Mouse (Mus musculus) hindbrain, embryonic 10.5 days (tissue): ENCODE results near the gene Eif4e2. TPM values are rescaled to one million over a fixed set of nuclear protein-coding genes. Genes with fewer than 3 reads are reported as not detected.

Source experiments
- polyA plus RNA-seq: library from polyadenylated mRNA; unstranded; fragments of >200 nt; fragmentation: Nextera tagmentation; extraction: Ambion mirVana; gene quantifications from 2 replicates; pipeline ENCODE4 v1.2.1, GENCODE M21; 2016

Eif4e2 gene
- polyA plus RNA-seq, 1 experiment from 2014 or later, result 173 TPM

Other genes starting within 250 kb of the Eif4e2 start
- not detected in 2 replicates for gene Alppl2, start 124.0 kb upstream of the Eif4e2 start, polyA plus RNA-seq
- gene Alpi, start 112.3 kb upstream of the Eif4e2 start, polyA plus RNA-seq, result not detected in 2 replicates
- not detected in 2 replicates for gene Akp3, start 88.9 kb upstream of the Eif4e2 start, polyA plus RNA-seq
- 5.4 and 21.9 TPM in 2 replicates for gene Ecel1, start 57.4 kb upstream of the Eif4e2 start, polyA plus RNA-seq
- gene Prss56, start 30.6 kb upstream of the Eif4e2 start, polyA plus RNA-seq, result 0.34 and 5.8 TPM in 2 replicates
- 0.10 TPM in 1 of 2 replicates, not detected in the other for gene Chrnd, start 23.3 kb upstream of the Eif4e2 start, polyA plus RNA-seq
- 0.37 and 1.3 TPM in 2 replicates for gene Chrng, start 9.3 kb upstream of the Eif4e2 start, polyA plus RNA-seq
- 0.14 and 0.49 TPM in 2 replicates for gene Efhd1, start 50.4 kb downstream of the Eif4e2 start, polyA plus RNA-seq
- gene Gigyf2, start 113.1 kb downstream of the Eif4e2 start, polyA plus RNA-seq, result 46.1 and 48.1 TPM in 2 replicates
- 1.1 and 5.0 TPM in 2 replicates for gene Kcnj13, start 180.8 kb downstream of the Eif4e2 start, polyA plus RNA-seq